Mouse (Mus musculus) naive thymus-derived CD4-positive, alpha-beta T cell, adult 2 months (primary cell): ENCODE results near the gene Egr2.

ENCODE experiments used
- DNase-seq: peaks from one replicate; pipeline ENCODE4 v3.0.0-alpha.2; 2011; ENCODE audit warnings: low read depth

Gene Egr2

DNA sequence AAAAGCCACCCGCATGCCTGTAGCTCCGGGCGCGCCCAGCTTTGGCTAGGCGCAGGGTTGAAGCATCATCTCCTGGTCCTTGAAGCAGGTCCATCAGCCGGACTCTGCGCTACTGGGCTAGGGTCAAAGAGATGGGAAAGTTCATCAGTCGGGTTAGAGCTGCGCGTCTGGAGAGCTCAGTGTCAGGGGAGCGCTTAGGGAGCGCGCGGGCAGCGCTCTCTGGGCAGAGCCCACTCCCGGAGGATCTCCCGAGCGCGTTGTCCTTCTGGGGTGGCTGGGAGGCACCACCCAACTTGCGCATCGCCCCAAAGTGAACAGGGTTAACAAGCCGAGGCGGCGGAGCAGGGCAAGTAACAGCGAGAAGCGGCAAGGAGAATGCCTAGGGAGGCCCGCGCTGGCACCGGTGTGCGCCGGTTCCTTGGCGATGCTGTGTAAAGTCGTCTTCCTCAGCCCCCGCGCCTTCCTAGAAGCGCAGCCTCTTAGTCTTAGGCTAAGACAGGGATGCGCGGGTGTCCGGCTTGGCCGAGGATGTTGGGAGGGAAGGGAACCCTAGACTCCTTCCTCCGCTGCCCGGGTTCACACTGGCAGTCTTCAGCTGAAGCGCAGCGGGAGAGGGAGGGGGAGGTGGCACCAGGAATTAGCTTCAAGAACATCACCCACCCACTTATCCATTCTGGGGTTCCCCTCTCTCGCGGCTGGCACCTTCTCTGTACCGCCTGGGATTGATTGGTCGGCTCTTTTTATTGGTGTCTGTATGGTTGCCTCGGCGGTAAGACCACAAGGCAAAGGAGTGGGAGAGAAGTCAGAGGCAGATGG is 3.5 kb downstream of the Egr2 start:
- peak; percentile 64 for DNase-seq

DNA sequence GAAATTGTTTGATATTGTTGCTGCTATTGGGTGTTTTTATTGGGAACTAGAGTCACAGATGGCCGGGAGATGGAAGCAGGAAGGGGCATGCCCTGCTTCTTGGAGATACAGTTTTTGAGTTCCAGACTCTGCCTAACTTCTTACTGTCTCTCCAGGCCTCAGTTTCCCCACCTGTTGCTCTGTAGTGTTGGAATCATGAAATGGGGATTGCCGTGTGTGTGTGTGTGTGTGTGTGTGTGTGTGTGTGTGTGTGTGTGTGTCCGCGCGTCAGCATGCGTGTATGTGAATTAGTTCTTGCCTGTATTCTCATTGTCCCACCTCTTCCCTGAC is 4.1 kb downstream of the Egr2 start:
- no peak for DNase-seq

DNA sequence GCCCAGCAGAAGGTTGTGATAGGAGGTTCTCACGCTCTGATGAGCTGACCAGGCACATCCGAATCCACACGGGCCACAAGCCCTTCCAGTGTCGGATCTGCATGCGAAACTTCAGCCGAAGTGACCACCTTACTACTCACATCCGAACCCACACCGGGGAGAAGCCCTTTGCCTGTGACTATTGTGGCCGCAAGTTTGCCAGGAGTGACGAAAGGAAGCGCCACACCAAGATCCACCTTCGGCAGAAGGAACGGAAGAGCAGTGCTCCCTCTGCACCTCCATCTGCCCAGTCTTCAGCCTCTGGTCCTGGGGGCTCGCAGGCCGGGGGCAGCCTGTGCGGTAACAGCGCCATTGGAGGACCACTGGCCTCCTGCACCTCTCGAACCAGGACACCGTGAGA is 5.3 kb downstream of the Egr2 start:
- DNase-seq = no peak

DNA sequence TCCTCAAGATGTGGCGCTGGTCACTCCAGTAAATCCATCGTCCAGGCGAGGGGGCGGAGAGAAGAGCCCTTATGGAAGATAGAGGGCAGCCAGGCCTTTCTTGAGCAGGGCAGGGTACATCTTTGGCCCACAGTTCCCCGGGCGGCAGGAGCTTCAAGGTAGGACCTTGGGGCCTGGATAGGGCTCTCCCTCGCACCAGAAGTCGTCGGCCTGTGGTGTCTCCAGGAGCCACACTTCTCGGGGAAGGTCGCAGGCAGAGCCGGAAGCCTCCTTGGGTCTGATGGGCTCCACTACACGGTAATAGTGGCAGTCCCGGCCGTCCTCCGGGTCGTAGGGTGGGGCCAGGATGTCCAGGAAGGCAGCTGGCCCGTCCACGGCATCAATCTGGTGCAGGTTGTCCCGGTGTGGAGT is 12.6 kb downstream of the Egr2 start:
- DNase-seq = peak; percentile 41

DNA sequence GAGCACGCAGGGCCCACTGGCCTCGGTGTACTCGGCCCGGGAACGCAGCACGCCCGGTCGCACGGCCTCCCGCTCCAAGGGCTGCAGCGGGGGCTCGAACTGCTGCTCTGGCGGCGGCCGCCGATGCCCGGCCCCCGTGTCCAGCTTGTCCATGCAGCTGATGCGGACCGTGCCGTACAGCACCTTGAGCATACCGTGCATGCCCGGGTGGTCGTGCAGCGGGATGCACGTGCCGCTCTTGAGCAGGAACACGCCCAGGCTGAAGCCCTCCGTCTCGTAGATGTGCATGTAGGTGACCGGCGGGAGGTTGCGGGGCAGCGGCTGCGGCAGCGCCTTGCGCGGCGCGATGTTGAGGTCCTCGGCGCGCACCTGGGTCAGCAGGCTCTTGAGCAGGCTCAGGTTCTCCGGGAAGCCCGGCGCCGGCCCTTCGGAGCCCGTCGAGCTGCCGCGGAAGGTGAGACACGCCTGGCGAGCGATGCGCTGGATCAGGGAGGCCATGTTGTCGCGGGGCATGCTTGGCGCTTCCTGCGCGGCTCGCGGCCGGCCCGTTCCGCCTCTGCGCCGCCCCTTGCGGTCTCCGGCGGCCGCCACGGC is 13.1 kb downstream of the Egr2 start:
- DNase-seq = peak; percentile 76

DNA sequence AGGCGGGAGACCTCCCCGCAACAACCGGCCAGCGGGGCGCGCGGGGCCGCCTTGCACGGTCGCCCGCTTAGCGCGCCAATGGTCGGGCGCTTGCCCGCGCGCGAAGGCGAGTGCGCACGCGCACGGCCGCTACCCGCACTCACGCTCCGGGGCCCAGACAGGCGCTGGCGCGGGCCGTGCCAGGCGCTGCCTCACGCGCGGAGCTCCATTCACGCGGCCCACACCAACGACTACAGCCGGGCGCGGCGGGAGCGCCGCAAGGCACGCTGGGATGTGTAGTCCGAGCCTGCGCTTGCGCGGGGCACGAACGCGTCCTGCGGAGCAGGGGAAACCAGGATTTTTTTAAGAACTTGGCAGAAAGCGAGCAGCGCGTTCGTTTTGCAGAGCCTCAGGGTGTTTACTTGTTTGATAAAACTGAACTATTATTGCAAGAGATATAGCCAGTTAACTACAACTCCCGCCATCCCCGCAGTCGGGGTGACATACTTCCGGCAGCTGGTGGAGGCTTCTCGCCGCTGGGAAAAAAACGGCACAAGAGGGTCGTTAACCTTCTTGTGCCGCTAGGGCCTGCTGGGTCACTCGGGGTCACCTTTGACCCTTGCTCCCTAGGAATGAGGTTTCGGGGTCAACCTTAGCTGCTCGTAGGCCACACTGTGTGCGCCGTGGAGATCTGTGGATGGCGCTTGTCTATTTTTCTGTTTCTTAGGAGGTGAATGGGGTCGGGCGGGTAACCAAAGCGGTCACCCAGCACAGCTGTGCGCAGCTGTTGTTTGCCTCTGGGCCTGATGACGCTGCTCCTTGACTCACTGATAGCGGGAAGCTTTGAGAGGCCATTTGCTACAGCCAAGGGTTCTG is 13.8 kb downstream of the Egr2 start, which contains the start of gene Ado:
Gene Ado, minus strand, starts transcription at position 79 of the 855 bp plus-strand sequence.
- peak; percentile 90 for DNase-seq

DNA sequence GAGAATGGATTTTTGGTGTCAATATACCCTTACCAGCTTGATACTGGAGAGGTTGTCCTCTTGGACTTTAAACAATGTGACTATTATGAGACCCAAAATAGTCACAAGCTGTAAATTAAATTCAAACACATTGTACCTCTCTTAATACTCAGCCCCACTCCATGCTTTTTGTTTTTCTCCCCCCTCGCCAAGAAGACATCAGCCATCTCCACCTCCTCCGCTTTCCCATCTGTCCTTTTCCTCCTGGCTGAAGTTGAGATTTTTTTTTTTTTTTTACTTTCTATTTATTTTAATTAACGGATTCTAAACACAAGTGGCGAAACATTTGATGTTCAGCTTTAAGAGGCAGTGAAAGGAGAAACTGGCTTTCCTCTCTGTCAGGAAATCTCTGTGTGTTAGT is 22.8 kb downstream of the Egr2 start:
- no peak for DNase-seq

DNA sequence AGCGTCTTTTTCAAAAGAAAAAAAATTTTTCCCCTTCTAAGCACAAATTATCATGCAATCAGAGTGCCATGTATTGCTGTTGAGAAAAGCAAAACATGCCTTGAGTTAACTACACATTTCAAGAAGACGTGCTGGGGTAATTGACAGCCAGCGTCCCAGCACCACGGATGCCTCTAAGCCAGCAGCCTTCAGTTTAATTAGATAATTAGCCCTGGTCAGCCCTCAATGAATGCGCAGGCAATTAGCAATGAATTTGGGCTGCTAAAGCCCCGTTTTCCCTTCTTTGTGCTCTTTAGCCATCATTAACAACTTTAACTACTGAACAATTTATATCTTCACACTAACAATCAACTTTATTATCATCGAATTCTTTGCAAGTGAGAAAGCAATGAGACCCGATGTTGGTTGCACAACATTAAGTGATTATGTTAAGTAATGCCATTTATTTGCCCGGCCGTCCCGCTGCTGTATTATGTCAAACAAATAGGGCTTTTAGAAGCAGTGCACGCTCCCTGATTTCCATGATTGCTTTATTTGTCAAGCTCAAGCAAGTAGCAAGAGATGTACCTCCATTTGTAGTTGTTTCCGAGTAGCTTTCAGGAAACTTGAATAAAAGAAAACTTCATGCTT is 24.6 kb downstream of the Egr2 start:
- no peak for DNase-seq

DNA sequence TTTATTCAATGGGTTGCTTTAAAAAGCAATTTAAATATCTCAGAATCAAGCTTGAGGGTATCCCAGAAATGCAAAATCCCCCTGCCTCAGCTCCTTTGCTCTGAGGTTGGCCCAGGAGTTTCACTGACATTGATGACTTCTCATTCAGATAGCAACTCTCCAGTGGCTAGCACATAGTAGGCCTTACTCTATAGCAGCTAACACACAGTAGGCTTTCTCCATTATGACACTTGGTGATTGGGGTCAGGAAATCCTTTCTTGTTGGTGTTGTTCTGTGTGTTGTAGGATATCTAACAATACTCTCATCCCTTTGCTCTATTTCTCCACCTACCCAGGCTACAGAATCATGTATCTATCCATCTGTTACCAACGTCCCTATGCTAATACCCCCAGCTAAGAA is 25.9 kb downstream of the Egr2 start:
- no peak for DNase-seq

DNA sequence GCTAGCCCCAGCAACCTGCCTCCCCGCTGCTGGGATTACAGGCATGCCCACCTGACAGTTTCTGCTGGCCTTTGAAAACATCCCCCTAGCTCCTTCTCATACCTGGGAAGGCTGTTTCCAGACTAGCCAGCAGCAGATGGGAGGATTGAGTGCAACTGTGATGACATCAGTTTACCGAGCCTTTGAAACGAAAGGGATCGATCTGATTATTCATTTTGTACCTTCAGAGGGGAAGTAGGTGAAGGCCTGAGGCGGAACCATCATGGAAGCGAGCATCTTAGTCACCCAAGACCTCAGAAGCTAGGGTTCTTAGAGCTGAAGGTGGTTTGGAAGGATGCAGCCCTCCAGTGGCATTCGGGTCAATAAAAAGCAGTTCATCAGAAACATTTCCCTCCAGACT is 29.2 kb downstream of the Egr2 start:
- no peak for DNase-seq

DNA sequence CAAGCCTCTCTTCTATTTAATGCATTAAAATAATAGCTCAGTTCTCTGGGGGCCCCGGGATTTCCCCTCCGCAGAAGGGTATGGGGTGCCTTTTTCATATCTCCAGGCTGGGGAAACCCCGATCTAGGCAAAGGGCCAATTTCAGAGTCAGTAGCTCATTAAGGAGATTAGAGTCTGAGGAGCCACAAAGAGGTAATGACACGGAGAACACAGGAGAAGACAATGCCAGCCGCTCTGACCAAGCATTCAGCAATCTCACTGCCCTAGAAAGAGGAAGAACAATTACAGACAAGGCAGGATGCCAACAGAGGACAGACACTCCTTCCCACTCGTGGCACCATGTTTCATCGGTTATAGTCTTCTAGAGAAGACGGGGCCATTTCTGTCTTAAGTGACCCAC is 30.8 kb downstream of the Egr2 start:
- no peak for DNase-seq

DNA sequence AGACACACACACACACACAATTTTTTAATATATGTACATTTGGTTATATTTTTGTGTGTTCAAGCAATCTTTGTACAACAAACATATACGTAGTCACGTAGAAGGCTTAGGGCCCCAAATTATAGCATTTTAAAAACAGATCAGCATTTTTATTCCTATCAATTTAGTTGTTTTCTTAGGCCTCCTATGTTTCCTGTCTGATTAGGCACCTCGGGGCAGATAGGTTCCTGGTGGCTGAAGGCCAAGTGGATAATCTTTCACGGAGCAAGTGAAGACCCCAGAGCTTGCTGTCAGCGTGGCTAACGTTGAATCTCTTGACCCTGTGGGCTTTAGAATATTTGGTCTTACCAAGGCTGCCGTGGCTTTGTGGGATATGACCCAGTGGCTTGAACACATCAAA is 34.3 kb downstream of the Egr2 start:
- DNase-seq = no peak

DNA sequence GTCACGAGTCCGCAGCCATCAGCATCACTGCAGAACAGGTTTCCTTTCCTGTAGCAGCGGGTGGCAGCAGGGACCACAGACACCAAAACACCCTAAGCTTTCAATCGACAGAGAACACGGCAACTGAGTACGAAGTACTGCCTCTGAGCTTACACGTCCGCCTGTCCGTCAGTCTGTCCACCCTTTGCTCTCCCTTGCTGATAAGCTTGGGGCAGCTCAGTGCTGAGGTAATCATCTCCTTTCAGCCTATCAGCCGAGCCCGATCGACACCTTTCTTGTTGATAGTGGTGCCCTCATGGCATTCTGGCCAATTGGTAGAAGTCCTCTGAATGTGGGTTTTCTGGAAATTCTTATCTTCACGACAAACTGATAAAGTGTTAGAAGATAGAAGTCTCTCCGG is 36.2 kb downstream of the Egr2 start:
- no peak for DNase-seq

DNA sequence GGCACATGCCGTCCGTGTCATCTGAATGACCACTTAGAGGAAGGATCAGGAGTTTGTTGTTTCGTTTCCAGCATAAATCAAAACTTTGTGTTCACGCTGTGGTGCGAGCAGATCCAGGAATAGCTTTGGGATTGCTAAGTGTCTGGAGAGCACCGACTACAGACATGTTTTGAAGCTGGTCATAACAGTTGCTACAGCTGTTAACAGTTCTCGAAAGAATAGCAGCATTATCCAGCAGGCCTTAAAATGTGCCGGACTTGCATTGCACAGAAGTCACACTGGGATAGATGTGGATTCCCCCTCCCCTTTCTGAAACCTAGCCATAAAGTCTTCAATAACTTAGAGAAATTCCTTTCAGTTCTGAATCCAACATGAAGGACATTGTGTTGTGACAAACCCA is 38.0 kb downstream of the Egr2 start:
- no peak for DNase-seq

DNA sequence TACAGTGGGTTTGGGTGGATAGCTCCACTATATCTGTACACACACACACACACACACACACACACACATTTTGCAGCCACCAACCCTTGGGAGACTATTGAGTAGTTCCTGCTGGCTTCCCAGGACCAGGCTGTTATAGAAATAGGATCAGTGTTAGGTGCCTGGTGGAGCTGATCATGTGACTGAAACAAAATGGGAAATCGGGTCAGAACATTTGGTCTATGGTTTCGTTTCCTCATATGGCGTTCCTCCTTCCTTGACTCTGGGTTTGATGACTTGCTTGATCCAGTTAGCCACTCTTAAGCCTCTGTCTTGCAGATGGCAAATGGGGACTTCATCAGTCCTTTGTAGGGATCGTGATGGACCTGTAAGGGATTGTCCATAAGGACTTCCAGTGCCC is 44.6 kb downstream of the Egr2 start:
- no peak for DNase-seq

DNA sequence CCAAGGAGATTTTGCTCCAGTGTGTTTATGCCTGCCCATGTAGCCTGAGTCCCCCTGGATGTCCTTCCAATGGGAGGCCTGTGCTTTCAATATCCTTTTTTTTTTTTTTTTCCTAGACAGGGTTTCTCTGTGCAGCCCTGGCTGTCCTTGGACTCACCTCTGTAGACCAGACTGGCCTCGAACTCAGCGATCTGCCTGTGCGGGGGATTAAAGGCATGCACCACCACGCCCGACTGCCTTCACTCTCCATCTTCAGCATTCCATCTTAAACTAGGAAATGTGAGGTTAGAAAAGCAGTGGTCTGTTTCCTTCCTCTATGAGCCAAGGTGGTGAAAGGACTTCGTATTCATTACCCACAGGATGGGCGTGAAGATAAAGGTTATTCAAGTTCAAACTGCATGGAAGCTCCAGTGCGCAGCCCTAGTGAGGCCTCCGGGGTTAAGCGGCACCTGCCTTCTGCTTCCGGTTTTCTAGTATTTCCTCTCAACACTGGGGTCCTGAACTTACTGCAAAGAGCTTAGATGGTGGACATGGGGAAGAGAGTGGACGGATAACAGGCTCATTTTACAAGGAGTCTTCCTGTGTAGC is 46.5 kb downstream of the Egr2 start:
- DNase-seq = peak; percentile 70

DNA sequence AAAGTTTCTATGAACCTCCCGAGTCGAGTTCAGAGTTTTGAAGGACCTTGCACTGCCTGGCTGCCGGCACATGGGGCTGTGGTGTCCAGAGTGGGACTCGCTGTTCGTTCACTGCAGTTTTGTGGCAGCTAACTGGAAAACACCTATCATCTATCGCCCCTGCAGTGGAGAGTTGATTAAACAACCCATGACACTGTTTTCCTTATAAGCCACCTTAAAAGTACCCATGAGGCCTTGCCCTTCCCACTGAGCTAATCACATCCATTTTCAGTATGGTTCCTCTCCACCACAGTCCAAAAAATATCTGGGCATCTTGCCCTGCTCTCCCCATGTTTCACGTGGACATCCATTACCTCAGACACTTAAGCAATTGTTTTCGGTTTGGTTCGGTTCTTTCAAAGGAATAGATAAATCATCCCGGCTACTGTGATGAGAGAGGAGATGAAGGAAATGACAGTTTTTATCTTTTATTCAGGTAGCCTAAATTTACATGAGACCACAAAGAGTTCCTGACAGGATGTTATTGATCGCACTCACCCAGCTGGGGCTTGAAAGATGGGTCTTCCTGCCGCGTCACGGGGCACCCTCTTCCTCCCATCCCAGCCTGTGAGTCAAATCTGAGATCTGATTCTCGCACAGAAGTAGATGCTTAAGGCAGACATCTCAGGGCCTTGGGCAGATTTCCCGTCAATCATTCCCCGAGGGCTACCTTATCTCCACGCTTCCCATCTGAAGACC is 50.8 kb downstream of the Egr2 start:
- peak; percentile 86 for DNase-seq
